Mouse (Mus musculus) embryo, embryonic 9.5 days (tissue): ENCODE results near the gene Slc25a35.
"Not testable (repeated sequence)": the region's sequence is repeated elsewhere in the genome, so short reads cannot be mapped to it uniquely, and the experiment has no call there.

Experiments
- DNase-seq: peaks from one replicate; pipeline ENCODE4 v3.0.0-alpha.2; 2017; ENCODE audit errors: extremely low spot score

The Slc25a35 gene

GRCm38 (mm10) chr11:69006575-69006974 lies 38.6 kb downstream of the Slc25a35 start:
- DNase-seq = not testable (repeated sequence)

GRCm38 (mm10) chr11:69008182-69009121 lies 40.5 kb downstream of the Slc25a35 start, which contains the start of gene Pfas:
Pfas (minus strand) TSS chr11:69008460.
- peak; percentile 97 for DNase-seq

- no peak for DNase-seq
Measured at GRCm38 (mm10) chr11:69009508-69009907, 41.6 kb downstream of the Slc25a35 start.

- no peak for DNase-seq
Measured at GRCm38 (mm10) chr11:69010400-69011323, 42.7 kb downstream of the Slc25a35 start.

GRCm38 (mm10) chr11:69011445-69011844 lies 43.5 kb downstream of the Slc25a35 start:
- not testable (repeated sequence) for DNase-seq

GRCm38 (mm10) chr11:69012071-69012601 lies 44.2 kb downstream of the Slc25a35 start:
- DNase-seq = peak; percentile 88

- DNase-seq = peak; percentile 93
Measured at GRCm38 (mm10) chr11:69015644-69016441, 47.9 kb downstream of the Slc25a35 start, which contains the start of gene Ctc1. Ctc1 (plus strand) TSS chr11:69015911.

GRCm38 (mm10) chr11:69016755-69017154 lies 48.8 kb downstream of the Slc25a35 start:
- no peak for DNase-seq

GRCm38 (mm10) chr11:69020691-69021090 lies 52.8 kb downstream of the Slc25a35 start:
- DNase-seq = no peak
